Comparison of ENCODE assay signal across 19 mouse cellular contexts in genomic region chr3:144661439-144661838, GRCm38 (mm10). TPM values are rescaled to one million over a fixed set of nuclear protein-coding genes. Genes with fewer than 3 reads are reported as not detected.
DNase-seq lines count a peak whose midpoint lies in the region; ATAC-seq and TF ChIP-seq lines count a peak whose summit lies in the region.
"Had no signal": no experiment of that assay in that cellular context is flagged by ENCODE, and none has a peak within 500 bp of the region (broad histone marks: within the 10 kb centered on the region; RNA-seq: fewer than 3 reads in every experiment).

No protein-coding gene starts in this region.

- ATAC-seq in heart, embryonic 11.5 days (replicated peaks; ENCODE audit: insufficient number of reproducible peaks, low FRiP score, low TSS enrichment), result peak; percentile 67; the same call in 1 of the 2 replicates
- no peak for ATAC-seq in heart, embryonic 12.5 days (ENCODE audit: insufficient number of reproducible peaks, low FRiP score)
- ATAC-seq in erythroid progenitor cell, adult 5-6 weeks (replicated peaks; ENCODE audit: low FRiP score, poor library complexity, severe bottlenecking), result peak; percentile 79
- peak; percentile 63; the same call in 1 of the 2 replicates for ATAC-seq in liver, embryonic 14.5 days (ENCODE audit: insufficient read depth)
- ATAC-seq in megakaryocyte-erythroid progenitor cell, adult 5-6 weeks (replicated peaks; ENCODE audit: low FRiP score, low TSS enrichment, poor library complexity, severe bottlenecking), result peak; percentile 27; the same call in 1 of the 2 replicates
- ATAC-seq: forebrain, postnatal 0 days had no signal

- H3K4me2 ChIP-seq in heart, embryonic 11.5 days, result no peak overlapping the region
- H3K4me2 ChIP-seq in heart, embryonic 12.5 days, result no peak overlapping the region
- no peak overlapping the region for H3K4me2 ChIP-seq in liver, embryonic 14.5 days (ENCODE audit: low read depth)
- H3K4me2 ChIP-seq: embryonic facial prominence, embryonic 15.5 days; forebrain, embryonic 12.5 days; heart, embryonic 13.5 days; hindbrain, embryonic 15.5 days had no signal

- no peak overlapping the region for H3K27ac ChIP-seq in heart, embryonic 11.5 days (ENCODE audit: low read depth, low read length)
- H3K27ac ChIP-seq in heart, embryonic 12.5 days (ENCODE audit: poor library complexity, severe bottlenecking), result no peak overlapping the region
- H3K27ac ChIP-seq in liver, embryonic 14.5 days, result no peak overlapping the region; the same call in 1 of the 2 replicates
- H3K27ac ChIP-seq: embryonic facial prominence, embryonic 15.5 days; forebrain, embryonic 12.5 days; heart, adult 2 months; heart, embryonic 13.5 days; hindbrain, embryonic 15.5 days had no signal

- H3K4me1 ChIP-seq in heart, embryonic 11.5 days (ENCODE audit: control insufficient read depth, insufficient read depth, low read length), result peaks cover 5% of the 10 kb centered on the region
- peaks cover 5% of the 10 kb centered on the region for H3K4me1 ChIP-seq in heart, embryonic 12.5 days (replicated peaks)
- H3K4me1 ChIP-seq in liver, embryonic 14.5 days (replicated peaks; ENCODE audit: control insufficient read depth in 2 of 2, insufficient read depth in 2 of 2, low read length in 1 of 2), result peaks cover 29 to 37% of the 10 kb centered on the region in 2 experiments
- H3K4me1 ChIP-seq: embryonic facial prominence, embryonic 15.5 days had no signal

- no peak for TF ChIP-seq CTCF in liver, embryonic 14.5 days (IDR thresholded peaks at IDR 0.05; ENCODE audit: low read depth)

- H3K36me3 ChIP-seq in heart, embryonic 11.5 days (ENCODE audit: control insufficient read depth, insufficient read depth, low read length), result no peaks in the 10 kb centered on the region
- H3K36me3 ChIP-seq in heart, embryonic 12.5 days, result no peaks in the 10 kb centered on the region
- H3K36me3 ChIP-seq in liver, embryonic 14.5 days (replicated peaks; ENCODE audit: control insufficient read depth, insufficient read depth, low read depth), result no peaks in the 10 kb centered on the region
- H3K36me3 ChIP-seq: embryonic facial prominence, embryonic 15.5 days; forebrain, embryonic 12.5 days; heart, embryonic 13.5 days; hindbrain, embryonic 15.5 days had no signal

- DNase-seq in liver, embryonic 14.5 days (ENCODE audit: low read depth in 3 of 3, low spot score in 3 of 3), result no peak
- no peak for DNase-seq in adrenal gland, postnatal 36 days
- DNase-seq in urinary bladder, adult 18-20 months (ENCODE audit: low spot score in 2 of 2), result no peak
- DNase-seq: adrenal gland, postnatal 25 days; cerebellum, adult 2 months; cerebellum, postnatal 10 days; embryo, embryonic 11 days; forebrain, postnatal 0 days; gastrocnemius, postnatal 36 days; heart, adult 2 months; heart, postnatal 36 days had no signal

- no peak overlapping the region for H3K9ac ChIP-seq in heart, embryonic 11.5 days (ENCODE audit: low read depth, low read length)
- H3K9ac ChIP-seq in heart, embryonic 12.5 days, result no peak overlapping the region
- H3K9ac ChIP-seq in liver, embryonic 14.5 days (replicated peaks), result no peak overlapping the region
- H3K9ac ChIP-seq: embryonic facial prominence, embryonic 15.5 days; forebrain, embryonic 12.5 days; forebrain, postnatal 0 days; heart, embryonic 13.5 days; hindbrain, embryonic 15.5 days had no signal

- no peaks in the 10 kb centered on the region for H3K9me3 ChIP-seq in heart, embryonic 11.5 days (replicated peaks; ENCODE audit: control insufficient read depth, low read length)
- no peaks in the 10 kb centered on the region; the same call in 1 of the 2 replicates for H3K9me3 ChIP-seq in heart, embryonic 12.5 days (replicated peaks)
- no peaks in the 10 kb centered on the region for H3K9me3 ChIP-seq in liver, embryonic 14.5 days (ENCODE audit: control insufficient read depth, low read length)
- H3K9me3 ChIP-seq: embryonic facial prominence, embryonic 15.5 days; forebrain, embryonic 12.5 days; heart, embryonic 13.5 days; hindbrain, embryonic 15.5 days had no signal

- no peaks in the 10 kb centered on the region for H3K27me3 ChIP-seq in heart, embryonic 11.5 days (ENCODE audit: control insufficient read depth, insufficient read depth, low read length)
- H3K27me3 ChIP-seq in heart, embryonic 12.5 days (replicated peaks), result no peaks in the 10 kb centered on the region
- H3K27me3 ChIP-seq in liver, embryonic 14.5 days (ENCODE audit: control insufficient read depth, insufficient read depth, low read length), result no peaks in the 10 kb centered on the region
- H3K27me3 ChIP-seq: embryonic facial prominence, embryonic 15.5 days; forebrain, embryonic 12.5 days; heart, embryonic 13.5 days; hindbrain, embryonic 15.5 days had no signal

- H3K4me3 ChIP-seq in heart, embryonic 11.5 days (ENCODE audit: low read depth, low read length), result no peak overlapping the region
- no peak overlapping the region for H3K4me3 ChIP-seq in heart, embryonic 12.5 days
- no peak overlapping the region for H3K4me3 ChIP-seq in liver, embryonic 14.5 days (ENCODE audit: insufficient read depth in 1 of 2, low read depth in 2 of 2, low read length in 2 of 2)
- H3K4me3 ChIP-seq: embryonic facial prominence, embryonic 15.5 days; forebrain, embryonic 12.5 days; heart, adult 2 months; heart, embryonic 13.5 days; hindbrain, embryonic 15.5 days had no signal

- no peak for TF ChIP-seq EP300 in liver, embryonic 14.5 days (IDR thresholded peaks at IDR 0.05; ENCODE audit: low read depth)

- whole genome bisulfite sequencing in heart, embryonic 11.5 days (ENCODE audit: insufficient replicate concordance), result 82% methylated on average over 3 of the region's 3 CpGs
- 83% methylated on average over 3 of the region's 3 CpGs for WGBS in heart, embryonic 12.5 days
- 62% methylated on average over 3 of the region's 3 CpGs for WGBS in liver, embryonic 14.5 days (ENCODE audit: insufficient replicate concordance)

RNA-seq across cellular contexts. Expression of gene Sh3glb1, which starts 58.7 kb away (rescaled TPM):
- 133 and 139 TPM in 2 replicates for polyA plus RNA-seq in heart, embryonic 11.5 days (2014; fragmentation: Nextera tagmentation; extraction: Ambion mirVana)
- 145 and 147 TPM in 2 replicates for polyA plus RNA-seq in heart, embryonic 12.5 days (2016; fragmentation: Nextera tagmentation; extraction: Ambion mirVana)
- total RNA-seq in erythroid progenitor cell, adult 5-6 weeks (2015; ENCODE audit: low replicate concordance), result 181 and 202 TPM in 2 replicates
- 166 and 182 TPM in 2 replicates for total RNA-seq in erythroid progenitor cell, adult 5-6 weeks (2017; ENCODE audit: low replicate concordance)
- 7.8 and 11.7 TPM in 2 replicates for polyA plus RNA-seq in liver, embryonic 14.5 days (2012; rRNA removed)
- 74.4 and 80.3 TPM in 2 replicates for polyA plus RNA-seq in liver, embryonic 14.5 days (2014; fragmentation: Nextera tagmentation; extraction: Ambion mirVana)
- 113 and 131 TPM in 2 replicates for total RNA-seq in megakaryocyte-erythroid progenitor cell, adult 5-6 weeks (2014; fragmentation: Nextera tagmentation)
- 48.6 and 103 TPM in 2 replicates for total RNA-seq in megakaryocyte-erythroid progenitor cell, adult 5-6 weeks (2017)
- 100 to 1,000 TPM; 187 to 216 TPM for total RNA-seq in adrenal gland, postnatal 36 days (2021)
